Mouse (Mus musculus) brain, adult 2 months (tissue): ENCODE data around the gene Zdhhc14.

Source experiments
- DNase-seq: peaks from one replicate; pipeline ENCODE4 v3.0.0; 2011; ENCODE audit warnings: low read depth, low spot score

Gene Zdhhc14

DNA sequence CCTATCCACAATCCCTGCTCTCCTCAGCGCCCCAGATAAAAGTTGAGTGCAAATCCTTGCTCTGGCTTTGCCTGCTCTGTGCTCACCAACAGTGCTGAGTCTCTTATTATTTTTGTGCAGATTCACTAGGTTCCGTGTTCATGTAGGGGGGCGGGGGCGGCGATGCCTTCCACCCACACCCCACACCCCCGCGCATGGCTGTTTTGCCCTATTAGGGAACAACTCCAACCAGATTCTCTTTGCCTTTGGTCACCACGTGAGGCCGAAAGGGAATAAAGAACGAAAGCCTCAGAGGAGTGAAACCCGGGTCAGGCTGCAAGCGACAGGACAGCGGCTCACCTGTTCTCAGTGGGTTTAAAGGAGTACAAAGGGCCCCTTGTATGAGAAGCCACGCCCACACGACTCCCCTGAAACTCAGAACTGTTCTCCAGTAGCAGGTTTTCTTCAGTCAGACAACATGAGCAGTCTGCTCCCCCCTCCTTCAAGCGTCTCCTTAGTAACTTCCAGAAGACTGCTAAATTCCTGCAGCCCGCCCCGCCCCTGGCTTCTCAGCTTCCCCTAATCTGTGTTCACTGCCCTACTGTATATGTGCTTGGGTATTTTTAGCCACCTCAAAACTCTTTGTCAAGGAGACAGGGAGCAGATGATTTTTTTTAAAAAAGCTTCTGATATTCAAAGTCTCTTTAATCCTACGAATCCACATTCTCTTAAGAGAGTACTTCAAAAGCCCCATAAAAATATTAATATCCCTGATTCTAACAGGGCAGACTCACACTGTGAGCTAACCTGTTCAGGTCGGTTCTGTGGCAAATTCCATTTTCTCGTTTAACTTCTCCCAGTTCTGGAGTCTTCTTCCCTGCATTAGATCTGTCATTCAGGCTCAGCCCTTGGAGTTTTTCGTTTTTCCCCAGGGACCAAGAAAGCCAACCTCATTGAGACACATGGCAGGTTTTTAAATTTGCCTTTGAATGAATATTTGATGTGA, 278.2 kb downstream of the Zdhhc14 start:
- DNase-seq, result peak; percentile 86

DNA sequence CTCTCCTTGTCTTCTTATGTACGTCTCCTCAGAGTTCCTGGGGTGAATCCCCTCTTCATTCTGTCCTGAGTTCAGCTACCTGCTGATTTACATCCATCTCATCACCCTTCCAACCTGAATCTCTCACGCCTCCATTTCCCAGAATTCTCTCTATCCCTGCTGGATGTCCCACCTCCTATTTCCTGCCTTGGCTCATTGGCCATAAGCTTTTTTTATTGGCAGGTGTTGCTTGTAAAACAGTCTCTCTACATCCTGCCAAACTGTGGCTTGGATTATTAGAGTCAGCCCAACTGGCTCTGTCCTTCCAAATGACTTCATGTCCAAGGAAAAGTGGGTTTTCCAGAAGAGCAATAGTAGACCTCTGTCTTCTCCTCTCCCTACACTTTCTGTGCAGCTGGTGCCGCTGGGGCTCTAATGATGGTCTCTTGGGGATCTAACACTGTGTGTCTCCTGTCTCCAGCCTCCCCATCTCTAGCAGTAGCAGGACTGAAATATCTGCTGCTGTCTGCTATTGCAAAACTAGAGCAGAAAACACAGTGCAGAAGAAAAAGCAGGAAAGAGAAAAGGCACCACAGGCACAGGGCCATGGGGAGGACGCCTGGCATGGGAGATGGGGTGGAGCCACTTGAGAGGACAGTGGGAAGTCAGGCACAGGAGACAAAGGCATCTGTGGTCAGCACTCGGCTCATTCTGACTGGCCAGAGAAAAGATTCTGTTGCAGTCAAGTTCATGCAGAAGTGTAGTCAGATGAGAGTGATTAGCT, 288.0 kb downstream of the Zdhhc14 start:
- no peak for DNase-seq

DNA sequence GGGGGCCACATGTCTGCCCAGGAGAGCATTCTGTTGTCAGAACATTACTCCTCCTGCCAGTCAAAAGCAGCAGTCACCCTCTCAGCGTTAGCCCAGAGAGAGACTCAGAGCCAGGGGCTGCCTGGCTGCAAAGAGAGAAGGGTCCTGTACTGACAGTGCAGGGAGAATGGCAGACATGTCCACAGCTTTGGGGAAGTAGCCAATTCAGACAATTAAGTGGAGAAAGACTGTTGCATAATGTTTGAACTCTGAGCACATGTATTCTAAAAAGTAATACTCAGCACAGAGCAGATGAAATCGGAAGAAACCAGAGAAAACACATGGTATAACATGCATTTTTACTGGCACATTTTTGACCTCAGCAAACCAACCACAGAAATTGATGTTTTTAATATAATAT, 292.9 kb downstream of the Zdhhc14 start:
- no peak for DNase-seq

DNA sequence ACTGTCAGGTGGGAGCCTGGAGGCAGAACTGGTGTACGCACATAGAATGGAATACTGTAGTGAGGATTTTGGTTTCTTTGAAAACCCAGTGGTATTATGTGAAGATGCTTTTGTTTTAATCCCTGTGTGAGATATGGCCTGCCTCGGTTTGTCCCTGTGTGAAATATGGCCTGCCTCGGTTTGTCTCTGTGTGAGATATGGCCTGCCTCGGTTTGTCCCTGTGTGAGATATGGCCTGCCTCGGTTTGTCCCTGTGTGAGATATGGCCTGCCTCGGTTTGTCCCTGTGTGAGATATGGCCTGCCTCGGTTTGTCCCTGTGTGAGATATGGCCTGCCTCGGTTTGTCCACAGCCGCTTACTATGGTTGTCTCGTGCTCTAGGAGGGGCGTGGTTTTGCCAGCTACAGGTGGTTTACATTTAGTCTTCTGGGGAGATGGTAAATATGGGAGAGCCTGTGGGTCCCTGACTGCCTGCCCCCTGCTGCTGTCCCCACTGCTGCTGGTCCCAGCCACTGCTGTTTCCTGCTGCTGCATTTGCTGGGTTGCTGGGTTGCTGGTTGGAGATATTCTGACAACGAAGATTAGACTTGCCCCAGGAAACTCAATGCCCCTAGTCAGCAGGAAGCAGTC, 299.9 kb downstream of the Zdhhc14 start:
- no peak for DNase-seq

DNA sequence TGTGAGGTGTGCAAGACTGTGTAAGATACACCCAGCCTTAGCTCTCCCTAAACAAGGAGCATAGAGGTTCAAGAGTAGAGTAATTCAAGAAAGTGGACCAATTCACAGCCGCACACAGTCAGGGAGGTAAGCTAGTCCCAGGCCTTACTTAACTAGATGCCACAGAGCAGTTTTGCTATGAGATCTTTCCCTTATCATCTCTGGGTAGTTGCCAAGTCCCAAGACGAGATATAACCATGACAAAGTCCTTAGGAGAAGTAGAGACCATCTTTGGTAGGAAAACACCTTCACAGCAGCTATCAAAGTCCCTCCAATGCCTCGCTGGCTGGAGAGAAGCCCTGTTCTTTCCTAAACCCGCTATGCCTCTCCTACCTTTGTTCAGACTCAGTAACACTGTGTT, 301.2 kb downstream of the Zdhhc14 start:
- DNase-seq, result no peak

DNA sequence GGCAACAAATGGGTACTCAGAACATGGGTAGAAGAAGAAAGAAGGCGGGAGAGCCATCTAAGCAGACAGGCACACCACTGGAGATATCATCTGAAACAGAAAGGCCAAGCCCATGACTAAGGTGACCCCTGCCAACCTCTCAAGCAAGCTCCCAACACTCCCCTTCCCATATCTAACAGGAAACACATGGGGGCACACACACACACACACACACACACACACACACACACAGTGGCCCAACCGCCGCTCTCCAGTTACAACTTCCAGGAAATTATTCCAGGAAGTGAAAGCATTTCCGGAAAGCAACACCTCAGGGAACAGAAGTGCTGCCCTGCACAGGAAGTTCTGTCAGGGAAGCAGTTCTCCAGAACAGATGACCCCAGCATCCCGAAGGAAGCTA, 301.9 kb downstream of the Zdhhc14 start:
- DNase-seq, result no peak

DNA sequence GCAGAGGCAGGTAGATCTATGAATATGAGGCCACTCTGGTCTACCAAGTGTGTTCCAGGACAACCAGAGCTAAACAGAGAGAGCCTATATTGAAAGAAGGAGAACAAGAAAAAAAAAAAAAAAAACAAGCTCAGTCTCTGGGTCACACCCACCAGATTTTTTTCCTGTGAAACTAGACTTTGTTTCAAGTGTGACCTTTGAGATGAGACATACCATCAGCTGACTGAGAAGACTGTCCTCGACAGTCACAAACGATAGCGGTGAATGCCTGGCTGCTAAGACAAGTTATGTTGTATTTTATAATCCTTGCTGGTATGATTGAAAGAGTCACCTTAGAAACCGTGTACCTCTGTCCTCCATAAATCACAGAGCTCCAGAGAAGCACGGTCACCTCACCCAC, 303.0 kb downstream of the Zdhhc14 start:
- no peak for DNase-seq

DNA sequence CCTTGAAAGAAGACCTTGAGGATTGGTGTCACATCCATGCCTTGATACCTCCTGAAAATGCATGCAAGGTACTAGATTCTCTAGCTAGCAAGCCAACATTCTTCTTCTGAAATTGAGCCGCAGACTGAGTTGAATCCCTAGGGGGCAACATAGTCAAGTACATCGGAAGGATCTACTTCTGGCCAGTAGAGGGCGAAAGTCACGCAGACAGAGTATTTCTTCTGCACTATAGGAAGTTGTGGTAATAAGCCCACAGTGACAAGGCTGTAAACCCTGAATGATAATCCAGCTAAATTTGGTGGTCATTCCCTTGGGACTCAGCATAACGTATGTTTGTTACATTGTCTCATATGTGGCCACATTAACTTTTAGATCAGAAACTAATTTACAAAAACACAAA, 303.5 kb downstream of the Zdhhc14 start:
- peak; percentile 96 for DNase-seq

DNA sequence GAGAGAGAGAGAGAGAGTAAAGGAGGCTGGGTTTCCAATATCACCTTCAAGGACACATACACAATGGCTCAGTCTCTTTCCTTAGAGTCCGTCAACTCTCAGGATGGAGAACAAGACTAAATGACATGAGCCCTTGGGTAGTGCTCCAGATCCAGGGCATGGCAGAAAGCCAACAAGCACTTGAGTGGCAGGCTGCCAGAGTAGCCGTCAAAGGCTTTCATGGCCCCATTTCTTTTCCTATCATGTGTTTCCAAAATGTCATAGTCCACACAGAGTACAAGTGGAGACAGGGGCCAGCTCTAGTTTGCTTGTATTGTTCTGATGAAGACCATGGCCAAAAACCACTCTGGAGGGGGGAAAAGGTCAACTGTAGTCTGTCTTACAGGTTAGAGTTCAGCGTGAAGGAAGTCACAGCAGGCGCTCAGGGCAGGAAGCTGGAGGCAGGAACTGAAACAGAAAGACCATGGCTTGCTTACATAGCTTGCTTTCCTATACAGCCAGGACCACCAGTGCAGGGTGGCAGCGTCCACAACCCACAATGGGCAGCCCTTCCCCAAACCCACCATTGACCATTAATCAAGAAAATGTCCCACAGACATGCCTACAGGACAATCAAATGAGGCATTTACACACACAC, 304.9 kb downstream of the Zdhhc14 start:
- DNase-seq, result no peak

DNA sequence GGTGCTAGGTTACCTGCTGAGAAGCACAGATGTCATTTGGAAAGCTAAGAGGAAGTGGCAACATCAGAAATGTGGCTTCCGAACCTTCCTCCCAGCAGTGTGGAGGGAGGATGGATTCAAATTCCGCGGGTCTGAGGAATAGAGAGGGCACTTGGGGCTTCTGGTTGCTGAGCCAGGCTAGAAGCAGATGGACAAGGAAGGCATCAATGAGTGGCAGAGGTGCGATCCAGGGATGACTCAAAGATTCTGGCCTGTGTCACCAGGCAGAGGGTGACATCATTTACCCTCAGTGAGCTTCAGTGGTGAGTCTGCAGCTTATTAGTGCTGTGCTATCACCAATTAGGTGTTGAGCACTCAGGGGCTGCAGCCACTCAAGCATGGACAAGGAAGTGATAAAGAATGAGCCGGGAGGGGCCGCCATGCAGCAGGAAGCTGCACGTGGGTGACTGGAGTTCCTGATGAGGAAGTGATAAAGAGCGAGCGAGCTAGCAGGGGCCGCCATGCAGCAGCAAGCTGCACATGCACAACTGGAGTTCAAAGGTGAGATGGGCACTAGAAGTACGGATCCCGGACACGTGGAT, 306.0 kb downstream of the Zdhhc14 start:
- peak; percentile 78 for DNase-seq

DNA sequence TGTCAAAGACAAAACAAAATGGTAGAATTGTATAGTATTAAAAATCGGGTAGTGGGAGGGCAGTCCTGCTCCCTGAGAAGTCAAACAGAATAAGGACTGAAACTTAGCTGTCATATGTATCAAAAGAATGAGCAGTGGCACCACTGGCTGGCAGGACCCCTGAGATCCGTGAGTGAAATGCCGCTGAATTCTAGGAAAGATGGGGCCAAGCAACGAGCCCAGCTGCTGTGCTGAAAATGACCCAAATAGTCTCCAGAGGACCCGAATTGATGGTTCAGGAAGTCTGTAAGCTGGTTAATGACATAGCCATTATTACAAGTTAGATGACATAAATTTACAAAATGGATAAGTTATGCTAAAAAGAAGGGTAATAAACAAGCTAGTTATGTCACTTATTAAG, 306.5 kb downstream of the Zdhhc14 start:
- no peak for DNase-seq

DNA sequence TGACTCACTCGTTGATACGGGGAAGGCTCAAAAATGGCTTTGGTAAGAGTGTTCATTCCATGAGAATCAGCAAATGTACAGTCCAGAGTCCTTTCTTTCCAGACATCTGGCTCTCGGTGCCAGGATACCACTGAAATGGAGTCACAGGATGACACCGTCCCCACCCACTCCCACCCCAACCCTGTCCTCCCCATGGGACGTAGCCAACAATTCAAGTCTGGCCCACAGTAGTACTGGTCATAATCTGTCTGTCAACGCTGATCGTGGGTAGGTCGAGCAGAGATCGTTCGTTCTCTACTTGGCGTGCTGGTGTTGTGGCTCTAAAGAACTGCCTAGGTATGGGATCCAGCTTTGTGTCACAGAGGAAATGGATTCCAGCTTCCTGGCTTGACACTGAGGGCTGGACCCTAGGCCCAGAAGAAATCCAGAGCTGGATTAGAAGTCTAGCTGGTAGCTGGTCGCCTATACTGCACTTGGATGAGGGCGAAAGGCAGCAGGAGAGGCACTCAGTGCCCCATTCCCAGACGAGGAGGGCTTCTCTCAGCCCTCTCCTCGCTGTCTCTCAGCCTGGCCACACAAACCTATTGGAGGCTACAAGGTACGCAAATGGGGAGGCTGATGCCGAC, 307.2 kb downstream of the Zdhhc14 start:
- DNase-seq, result no peak

DNA sequence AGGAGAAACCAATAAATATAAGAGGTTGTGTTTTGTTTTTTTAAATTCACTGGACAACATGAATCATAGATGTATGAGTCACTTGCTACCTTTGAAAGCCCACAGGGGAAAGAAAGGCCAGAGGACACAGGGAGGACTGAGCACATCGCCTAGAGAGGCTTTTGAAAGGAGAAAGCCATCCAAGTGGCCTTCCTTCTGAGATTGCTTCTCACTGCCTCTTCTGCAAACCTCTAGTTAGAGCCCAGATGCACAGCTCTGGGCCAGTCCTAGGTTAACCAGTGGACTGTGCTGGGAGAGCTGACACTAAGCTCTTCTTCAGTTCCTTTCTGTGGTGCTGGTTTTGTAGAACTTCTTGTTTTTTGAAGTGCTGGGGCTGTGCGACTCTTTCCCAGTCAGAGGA, 307.9 kb downstream of the Zdhhc14 start:
- no peak for DNase-seq

DNA sequence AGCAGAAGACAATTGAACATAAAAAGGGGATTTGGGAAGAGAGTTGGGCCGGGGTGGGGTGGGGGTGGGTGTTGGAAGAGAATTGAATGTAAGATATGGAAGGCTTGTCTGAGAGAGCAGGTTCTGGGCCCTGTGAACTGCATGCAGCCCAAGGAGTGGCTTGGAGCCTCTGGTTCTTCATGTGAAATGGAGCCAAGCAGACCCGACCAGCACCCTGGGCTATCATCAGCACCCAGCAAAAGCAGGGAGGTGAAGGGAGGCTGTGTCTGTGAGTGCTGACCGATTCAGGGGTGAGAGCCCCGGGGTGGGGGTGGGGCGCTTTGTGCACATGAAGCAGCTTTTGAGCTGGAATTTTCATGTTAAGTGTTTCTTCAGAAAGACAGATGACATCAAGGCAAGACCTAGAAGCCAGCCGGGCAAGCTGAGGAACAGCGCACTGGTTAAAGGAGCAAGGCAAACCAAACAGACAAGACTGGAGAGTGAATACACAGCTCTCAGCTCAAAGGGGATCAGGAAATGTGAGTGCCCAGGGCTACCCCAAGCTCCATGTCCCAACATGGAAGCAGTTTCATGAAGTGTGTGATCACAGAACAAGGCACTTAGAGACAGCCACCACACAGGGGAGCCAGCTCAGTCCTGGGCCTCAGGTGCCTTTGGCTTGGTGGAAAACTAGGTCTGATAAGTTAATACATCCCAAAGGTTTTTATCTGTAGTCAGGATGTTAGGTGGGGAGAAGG, 308.6 kb downstream of the Zdhhc14 start:
- DNase-seq, result no peak

DNA sequence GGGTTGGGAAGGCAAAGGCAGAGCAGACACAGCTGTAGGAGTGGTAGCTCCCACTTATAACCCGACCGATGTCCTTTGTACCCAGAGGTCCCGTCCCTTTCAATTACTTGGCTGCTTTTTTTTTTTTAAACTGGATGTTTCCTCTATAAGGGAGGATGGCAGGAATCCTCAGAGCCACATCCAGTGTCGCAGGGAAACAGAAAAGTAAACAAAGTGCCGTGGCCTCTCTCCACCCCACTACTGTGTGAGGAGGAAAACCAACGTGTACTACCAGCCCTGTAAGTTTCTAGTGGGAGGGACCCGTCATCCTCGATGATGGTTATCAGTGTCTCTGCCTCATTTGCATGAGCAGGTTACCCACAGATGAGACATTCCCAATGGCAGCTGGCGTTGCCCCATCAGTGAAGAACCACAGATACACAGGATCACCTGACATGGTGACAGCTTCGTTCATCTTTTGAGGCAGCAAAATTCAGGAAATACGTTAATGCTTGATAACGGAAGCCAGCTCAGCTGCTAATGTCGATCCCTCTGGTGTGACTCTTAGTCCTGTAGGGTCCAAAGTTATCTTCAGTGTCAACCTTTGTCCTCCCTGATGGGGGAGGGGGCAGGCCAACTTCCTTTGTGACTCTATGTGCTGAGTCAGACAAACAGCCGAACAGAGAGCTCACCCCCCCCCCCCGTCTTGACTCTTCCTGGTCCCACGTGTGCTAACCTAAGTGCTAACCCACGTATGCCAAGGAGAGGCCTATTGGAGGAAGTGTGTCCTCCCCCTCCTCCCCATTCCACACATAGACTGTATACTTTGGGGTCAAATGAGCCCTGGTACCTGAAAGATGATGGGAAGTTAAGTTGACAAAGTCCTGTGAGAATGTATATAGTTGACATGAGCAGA, 309.7 kb downstream of the Zdhhc14 start:
- no peak for DNase-seq

DNA sequence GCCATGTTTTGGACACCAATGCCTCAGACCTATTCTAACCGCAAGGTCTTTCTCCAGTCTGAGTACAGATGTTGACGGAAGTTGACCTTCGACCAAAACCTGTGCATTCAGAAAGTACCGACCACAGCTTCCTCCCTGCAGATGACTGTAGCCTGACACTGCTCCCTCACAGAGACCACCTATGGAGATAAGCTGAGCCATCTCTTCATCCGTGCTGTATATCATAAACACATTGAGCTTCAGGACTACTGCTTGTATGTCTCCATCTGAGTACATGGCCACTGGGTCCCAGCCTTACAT, 310.2 kb downstream of the Zdhhc14 start:
- no peak for DNase-seq
